Mouse (Mus musculus): ENCODE measurements around the gene Prkab1.

DNA sequence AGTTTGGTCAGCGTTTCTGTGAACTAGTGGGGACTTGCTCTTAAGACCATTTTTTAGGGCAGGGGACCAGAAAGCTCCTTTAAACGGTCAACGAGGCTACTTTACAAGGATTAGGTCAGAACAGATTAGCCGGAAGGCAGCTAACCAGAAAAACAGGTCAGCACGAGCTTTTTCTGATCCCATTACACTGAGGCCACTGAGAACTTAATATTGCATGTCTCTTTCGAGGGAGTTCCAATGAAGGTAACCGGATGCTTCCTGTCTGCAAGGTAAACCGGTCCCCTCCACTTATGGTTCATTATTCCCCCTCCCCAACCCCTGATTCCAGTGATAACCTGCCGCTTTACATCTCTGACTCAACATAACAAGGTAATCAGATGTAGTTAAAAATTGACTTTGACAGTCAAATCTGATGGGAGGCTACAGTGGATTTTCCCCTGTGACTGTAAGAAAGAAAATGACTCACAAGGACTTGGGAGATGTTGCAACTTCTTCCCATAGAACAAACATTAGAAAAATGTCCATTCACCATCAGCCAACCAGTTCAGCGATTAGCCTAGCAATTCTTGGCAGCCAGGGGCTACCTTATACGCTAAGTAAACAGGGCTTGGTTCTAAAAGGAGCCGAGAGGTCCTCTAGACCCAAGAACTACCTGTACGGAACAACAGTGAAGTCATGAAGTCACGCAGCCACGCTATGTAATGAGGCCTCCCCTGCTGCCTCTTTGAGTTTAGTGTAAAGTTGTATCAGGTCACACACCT is 15.0 kb downstream of the Prkab1 start:
- TF ChIP-seq TAL1 (IDR thresholded peaks at IDR 0.05; ENCODE audit: low read length), result no peak
- TF ChIP-seq GATA1 (IDR thresholded peaks at IDR 0.05; ENCODE audit: low read length), result no peak
